Mouse (Mus musculus) megakaryocyte, embryonic 14.5 days (primary cell): ENCODE measurements around the gene Spata13.

ENCODE experiments used
- FLI1 ChIP-seq: IDR thresholded peaks from 2 replicates; pipeline ENCODE4 v1.6.1; 2012; ENCODE audit warnings: low read length, inconsistent platforms, mixed read lengths
- GATA1 ChIP-seq: IDR thresholded peaks from 3 replicates; pipeline ENCODE4 v1.6.1; 2012; ENCODE audit warnings: mixed read lengths, low read length, inconsistent platforms, borderline replicate concordance

GRCm38 (mm10) chr14:60762754-60763153 is 129.0 kb downstream of the Spata13 start:
- no peak for TF ChIP-seq FLI1
- no peak for TF ChIP-seq GATA1
